Mouse (Mus musculus) liver, embryonic 12.5 days (tissue): ENCODE results near the gene Ccrl2. TPM values are rescaled to one million over a fixed set of nuclear protein-coding genes. Genes with fewer than 3 reads are reported as not detected.

Experiments
- ATAC-seq: fragments of 200-750 bp; cut with Nextera tagmentation; 2 replicates; pipeline ENCODE4 v1.8.0; 2017; ENCODE audit warnings: moderate number of reproducible peaks, mild to moderate bottlenecking, moderate library complexity
- H3K27ac ChIP-seq: fragments of 300-500 bp; sonication (generic); 2 replicates; pipeline ENCODE4 v1.5.1; 2016; ENCODE audit warnings: mild to moderate bottlenecking
- H3K27me3 ChIP-seq: fragments of 300-500 bp; sonication (generic); replicated peaks from 2 replicates; pipeline ENCODE4 v1.6.1; 2016; ENCODE audit warnings: mild to moderate bottlenecking, moderate library complexity
- H3K36me3 ChIP-seq: fragments of 300-500 bp; sonication (generic); 2 replicates; pipeline ENCODE4 v1.6.1; 2016; ENCODE audit warnings: mild to moderate bottlenecking, moderate library complexity
- H3K4me1 ChIP-seq: fragments of 300-500 bp; sonication (generic); 2 replicates; pipeline ENCODE4 v1.6.1; 2016
- H3K4me2 ChIP-seq: fragments of 300-500 bp; sonication (generic); 2 replicates; pipeline ENCODE4 v1.6.1; 2016; ENCODE audit warnings: mild to moderate bottlenecking, moderate library complexity
- H3K4me3 ChIP-seq: fragments of 300-500 bp; sonication (generic); 2 replicates; pipeline ENCODE4 v1.5.1; 2016; ENCODE audit warnings: mild to moderate bottlenecking, moderate library complexity
- H3K9ac ChIP-seq: fragments of 300-500 bp; sonication (generic); 2 replicates; pipeline ENCODE4 v1.6.1; 2016; ENCODE audit warnings: mild to moderate bottlenecking, moderate library complexity
- H3K9me3 ChIP-seq: fragments of 300-500 bp; sonication (generic); replicated peaks from 2 replicates; pipeline ENCODE4 v1.6.1; 2016; ENCODE audit warnings: mild to moderate bottlenecking, moderate library complexity
- WGBS: fragments of 180-500 bp; shearing (Covaris S2); methylation state at CpG from one replicate; pipeline ENCODE4 v1.1.7; 2016; ENCODE audit not compliant: insufficient replicate concordance; 5-methylcytosine and 5-hydroxymethylcytosine counted together
- polyA plus RNA-seq: library from polyadenylated mRNA; unstranded; fragments of >200 nt; fragmentation: Nextera tagmentation; extraction: Ambion mirVana; gene quantifications from 2 replicates; pipeline ENCODE4 v1.2.1, GENCODE M21; 2016

The Ccrl2 gene
- polyA plus RNA-seq, 1 experiment from 2014 or later: 12.2 TPM

DNA sequence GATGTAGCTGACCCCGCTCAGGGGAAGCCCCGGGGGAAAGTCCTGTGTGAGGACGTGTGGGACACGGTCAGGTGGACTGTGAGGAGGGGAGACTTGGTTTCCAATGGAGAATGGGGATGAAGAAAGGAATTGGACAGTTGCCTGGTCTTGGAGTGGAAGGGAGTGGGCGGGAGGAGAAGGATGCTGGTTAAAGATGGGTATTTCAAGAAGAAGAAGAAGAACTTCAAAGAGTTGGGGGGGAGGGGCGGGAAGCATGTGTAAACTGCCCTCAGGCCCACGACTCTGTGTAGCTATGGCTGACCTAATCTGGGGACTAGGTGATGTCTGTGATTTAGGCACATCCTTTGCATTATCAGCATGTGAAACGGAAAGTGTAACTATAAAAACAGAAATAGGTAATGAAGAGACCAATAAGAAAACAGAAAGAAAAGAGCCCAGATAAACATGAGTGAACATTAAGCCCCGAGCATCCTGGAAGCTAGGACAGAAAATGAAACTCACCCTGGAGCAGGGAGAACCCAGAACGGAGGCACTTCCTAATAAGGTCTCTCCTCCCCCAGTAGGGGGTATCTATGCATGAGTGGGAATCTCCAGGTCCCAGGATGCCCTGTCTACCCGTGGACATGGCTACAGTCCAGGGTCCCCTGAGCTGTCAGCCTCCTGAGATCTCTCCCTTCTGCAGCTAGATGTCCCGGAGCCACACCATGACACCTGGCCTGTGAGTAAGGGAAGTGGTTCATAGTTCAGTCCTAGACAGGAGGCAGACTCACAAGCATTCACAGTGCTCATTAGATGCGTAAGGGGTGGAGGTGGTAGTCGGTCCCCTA is 438 bp upstream of the Ccrl2 start:
- ATAC-seq: peak; percentile 6; the same call in 1 of the 2 replicates
- Histone ChIP-seq H3K9ac (peak overlapping the region; percentile 84), H3K4me3 (peak overlapping the region; percentile 77), H3K36me3 (peaks cover 20% of the 10 kb centered on the region), H3K27me3 (no peaks in the 10 kb centered on the region; the same call in 1 of the 2 replicates), H3K27ac (peak overlapping the region; percentile 99), H3K9me3 (no peaks in the 10 kb centered on the region), H3K4me2 (peak overlapping the region; percentile 79), H3K4me1 (peaks cover 56% of the 10 kb centered on the region)
- 43% methylated on average over 14 of the region's 14 CpGs for WGBS

DNA sequence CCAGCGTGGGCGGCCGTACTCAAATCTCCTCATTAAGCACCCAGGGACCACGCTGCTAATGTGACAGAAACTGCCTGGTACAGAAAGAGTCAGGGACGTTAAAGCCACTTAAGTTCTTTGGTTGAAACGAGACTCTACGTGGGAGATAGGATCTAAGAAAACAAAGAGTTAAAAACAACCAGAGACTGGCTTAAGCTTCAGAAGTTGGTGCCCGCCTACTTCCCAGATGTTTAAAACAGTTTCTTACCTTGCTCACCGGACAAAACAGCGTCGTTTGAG is 861 bp downstream of the Ccrl2 start:
- no peak for ATAC-seq
- Histone ChIP-seq H3K36me3 (peaks cover 23% of the 10 kb centered on the region), H3K4me2 (peak overlapping the region; percentile 79), H3K4me1 (peaks cover 56% of the 10 kb centered on the region), H3K9me3 (no peaks in the 10 kb centered on the region), H3K4me3 (peak overlapping the region; percentile 77), H3K27me3 (no peaks in the 10 kb centered on the region; the same call in 1 of the 2 replicates), H3K9ac (peak overlapping the region; percentile 84), H3K27ac (peak overlapping the region; percentile 99)
- 2% methylated on average over 11 of the region's 11 CpGs for WGBS

DNA sequence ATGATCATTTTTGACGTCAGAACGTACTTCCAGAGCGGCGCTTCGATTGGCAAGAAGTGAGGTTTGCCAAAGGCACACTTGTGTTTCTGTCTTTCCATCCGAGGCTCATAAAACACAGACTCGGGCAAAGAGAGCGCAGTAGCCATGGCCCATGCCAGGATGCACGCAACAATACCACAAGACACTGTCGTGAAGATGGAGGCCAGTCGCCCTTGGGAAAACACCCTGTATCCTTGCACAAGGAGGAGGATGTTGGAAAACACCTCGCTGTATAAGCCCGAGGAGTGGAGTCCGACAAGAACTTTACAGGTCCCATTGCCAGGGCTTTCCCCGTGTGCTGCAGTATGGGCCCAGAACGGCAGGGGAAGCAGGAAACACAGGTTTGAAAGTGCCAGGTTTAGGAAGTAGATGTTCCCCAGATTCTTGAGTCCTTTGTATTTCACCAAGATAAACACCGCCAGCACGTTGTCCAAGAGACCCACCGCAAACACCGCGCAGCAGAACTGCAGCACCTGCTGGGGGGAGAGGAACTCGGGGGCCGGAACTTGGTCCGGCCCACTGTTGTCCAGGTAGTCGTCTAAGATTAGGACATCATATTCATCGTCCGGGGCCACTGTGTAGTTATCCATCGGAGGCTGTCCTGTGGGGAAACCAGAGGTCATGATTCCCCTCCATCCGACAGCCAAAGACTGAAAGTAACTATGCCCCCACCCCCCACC is 1.4 kb downstream of the Ccrl2 start:
- peak overlapping the region; percentile 77 for H3K4me3 ChIP-seq
- WGBS: 42% methylated on average over 29 of the region's 29 CpGs
- peak overlapping the region; percentile 99 for H3K27ac ChIP-seq
- peaks cover 23% of the 10 kb centered on the region for H3K36me3 ChIP-seq
- peak overlapping the region; percentile 84 for H3K9ac ChIP-seq
- H3K4me1 ChIP-seq: peaks cover 56% of the 10 kb centered on the region
- H3K27me3 ChIP-seq: no peaks in the 10 kb centered on the region; the same call in 1 of the 2 replicates
- H3K4me2 ChIP-seq: peak overlapping the region; percentile 79
- ATAC-seq: no peak
- H3K9me3 ChIP-seq: no peaks in the 10 kb centered on the region

DNA sequence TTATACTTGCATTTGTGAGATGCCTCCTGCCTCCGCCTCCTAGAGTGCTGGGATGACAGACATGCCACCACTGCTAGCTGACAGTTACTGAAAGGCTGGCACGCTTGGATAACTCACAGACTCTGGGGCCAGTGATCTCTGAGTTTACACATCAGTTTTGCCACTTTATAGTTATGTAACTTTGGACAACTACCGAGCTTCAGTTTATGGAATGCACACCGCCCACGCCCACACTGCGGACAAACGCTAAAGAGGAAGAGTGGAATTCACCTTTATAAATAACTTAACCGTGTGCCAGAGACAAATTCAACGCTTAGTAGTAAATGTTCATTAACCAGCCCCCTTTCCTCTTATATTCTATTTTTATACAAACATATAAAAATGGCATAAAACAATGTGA is 2.4 kb downstream of the Ccrl2 start:
- WGBS: 83% methylated on average over 9 of the region's 9 CpGs
- ATAC-seq: no peak
- H3K27ac ChIP-seq: no peak overlapping the region
- no peaks in the 10 kb centered on the region for H3K9me3 ChIP-seq
- H3K4me2 ChIP-seq: peak overlapping the region; percentile 79
- H3K4me3 ChIP-seq: peak overlapping the region; percentile 77
- peak overlapping the region; percentile 22; the same call in 1 of the 2 replicates for H3K9ac ChIP-seq
- peaks cover 23% of the 10 kb centered on the region for H3K36me3 ChIP-seq
- H3K27me3 ChIP-seq: no peaks in the 10 kb centered on the region; the same call in 1 of the 2 replicates
- peaks cover 56% of the 10 kb centered on the region for H3K4me1 ChIP-seq

DNA sequence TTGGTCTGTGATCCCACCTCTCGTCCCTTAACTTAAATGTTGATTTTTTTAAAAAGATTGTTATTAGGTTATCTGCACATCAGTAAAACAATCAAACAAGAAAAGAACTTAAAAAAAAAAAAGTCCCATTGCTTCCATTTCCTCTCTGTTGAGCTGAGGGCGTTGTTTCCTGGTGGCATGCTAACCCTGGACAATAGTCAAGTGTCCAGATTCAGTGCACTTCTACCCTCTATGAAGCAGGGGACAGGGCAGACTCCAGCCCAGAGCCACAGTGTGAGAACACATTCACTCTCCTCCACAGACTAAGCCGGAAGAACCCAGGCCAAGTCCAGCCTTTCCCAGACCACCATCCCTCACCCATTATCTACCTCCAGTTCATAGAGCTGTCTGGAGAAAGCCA is 8.9 kb downstream of the Ccrl2 start:
- Histone ChIP-seq H3K27ac (no peak overlapping the region), H3K27me3 (no peaks in the 10 kb centered on the region; the same call in 1 of the 2 replicates), H3K36me3 (peaks cover 7% of the 10 kb centered on the region), H3K4me3 (no peak overlapping the region), H3K9me3 (no peaks in the 10 kb centered on the region), H3K4me2 (no peak overlapping the region), H3K4me1 (peaks cover 7% of the 10 kb centered on the region; the same call in 1 of the 2 replicates), H3K9ac (no peak overlapping the region)
- WGBS: 68% methylated on average over 3 of the region's 3 CpGs
- no peak for ATAC-seq

DNA sequence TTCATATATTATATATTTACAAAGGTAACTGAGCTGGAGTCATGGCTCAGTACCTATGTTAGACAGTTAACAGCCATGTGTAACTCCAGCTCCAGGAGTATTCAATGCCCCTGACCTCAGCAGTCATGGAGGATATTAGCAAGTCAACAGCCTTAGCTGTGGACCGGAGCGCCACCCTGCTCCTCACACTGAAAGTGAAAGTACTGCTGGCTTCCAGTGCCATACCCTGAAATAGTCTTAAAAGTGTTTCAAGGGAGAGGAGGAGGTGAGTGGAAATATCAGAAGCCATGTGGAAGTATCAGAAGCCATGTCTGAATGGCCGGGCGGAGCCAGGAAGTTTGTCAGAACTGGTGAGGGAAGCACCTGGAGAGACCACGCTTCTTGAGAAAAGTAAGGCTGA is 10.1 kb downstream of the Ccrl2 start:
- ATAC-seq: no peak; the same call in 1 of the 2 replicates
- no peak overlapping the region for H3K27ac ChIP-seq
- H3K36me3 ChIP-seq: peaks cover under 1% of the 10 kb centered on the region; the same call in 1 of the 2 replicates
- H3K4me2 ChIP-seq: no peak overlapping the region
- H3K4me3 ChIP-seq: no peak overlapping the region
- no peak overlapping the region for H3K9ac ChIP-seq
- H3K27me3 ChIP-seq: no peaks in the 10 kb centered on the region; the same call in 1 of the 2 replicates
- peaks cover 7% of the 10 kb centered on the region; the same call in 1 of the 2 replicates for H3K4me1 ChIP-seq
- no peaks in the 10 kb centered on the region for H3K9me3 ChIP-seq
- WGBS: 72% methylated on average over 5 of the region's 5 CpGs

DNA sequence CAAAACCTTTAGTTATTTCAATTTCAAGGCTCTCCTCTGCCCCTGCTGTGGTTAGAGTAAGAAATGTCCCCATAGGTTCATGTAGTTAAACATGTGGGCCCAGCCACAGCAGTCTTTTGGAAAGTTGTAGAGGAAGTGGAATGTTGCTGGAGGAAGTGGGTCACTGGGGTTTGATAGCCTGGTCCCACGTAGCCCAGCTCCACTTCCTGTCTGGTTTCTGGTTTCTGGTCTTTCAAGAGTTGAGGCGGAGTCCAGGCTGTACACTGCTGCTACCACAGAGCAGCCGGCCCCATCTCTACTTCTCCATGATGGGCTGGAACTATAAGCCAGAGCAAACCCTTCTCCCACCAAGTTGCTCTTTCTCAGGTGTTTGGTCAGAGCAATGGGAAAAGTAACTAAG is 11.1 kb downstream of the Ccrl2 start:
- 29% methylated on average over 3 of the region's 3 CpGs for WGBS

DNA sequence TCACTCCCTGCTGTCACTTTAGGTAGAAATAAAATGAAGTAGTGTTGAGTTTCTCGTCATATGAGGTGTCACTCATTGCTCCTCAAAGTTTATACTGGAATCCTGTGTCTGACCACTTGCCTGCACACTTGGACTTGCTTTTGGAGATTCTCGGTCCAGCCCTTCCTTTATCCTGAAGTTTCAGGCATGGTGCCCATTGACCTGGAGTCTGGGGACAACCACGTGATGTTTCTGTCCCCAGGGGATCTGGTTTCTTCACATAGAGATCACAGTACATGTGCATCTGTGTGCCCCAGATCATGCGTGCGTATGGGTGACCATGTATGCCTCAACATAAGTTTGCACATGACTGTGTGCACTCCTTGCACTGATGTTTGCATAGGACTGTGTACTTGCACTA is 15.1 kb downstream of the Ccrl2 start:
- H3K27me3 ChIP-seq: no peaks in the 10 kb centered on the region; the same call in 1 of the 2 replicates
- WGBS: 73% methylated on average over 5 of the region's 5 CpGs
- no peaks in the 10 kb centered on the region for H3K9me3 ChIP-seq
- H3K9ac ChIP-seq: no peak overlapping the region
- H3K4me2 ChIP-seq: no peak overlapping the region
- H3K27ac ChIP-seq: no peak overlapping the region
- H3K4me3 ChIP-seq: no peak overlapping the region
- H3K36me3 ChIP-seq: no peaks in the 10 kb centered on the region
- peaks cover 4% of the 10 kb centered on the region; the same call in 1 of the 2 replicates for H3K4me1 ChIP-seq
- ATAC-seq: no peak

More for the DNA sequence above, 11.1 kb downstream of the Ccrl2 start:
- ATAC-seq: peak; percentile 40; the same call in 1 of the 2 replicates
- Histone ChIP-seq H3K36me3 (no peaks in the 10 kb centered on the region), H3K27me3 (no peaks in the 10 kb centered on the region; the same call in 1 of the 2 replicates), H3K4me2 (no peak overlapping the region), H3K27ac (no peak overlapping the region), H3K9ac (no peak overlapping the region), H3K4me3 (no peak overlapping the region), H3K9me3 (no peaks in the 10 kb centered on the region), H3K4me1 (peaks cover 7% of the 10 kb centered on the region; the same call in 1 of the 2 replicates)

DNA sequence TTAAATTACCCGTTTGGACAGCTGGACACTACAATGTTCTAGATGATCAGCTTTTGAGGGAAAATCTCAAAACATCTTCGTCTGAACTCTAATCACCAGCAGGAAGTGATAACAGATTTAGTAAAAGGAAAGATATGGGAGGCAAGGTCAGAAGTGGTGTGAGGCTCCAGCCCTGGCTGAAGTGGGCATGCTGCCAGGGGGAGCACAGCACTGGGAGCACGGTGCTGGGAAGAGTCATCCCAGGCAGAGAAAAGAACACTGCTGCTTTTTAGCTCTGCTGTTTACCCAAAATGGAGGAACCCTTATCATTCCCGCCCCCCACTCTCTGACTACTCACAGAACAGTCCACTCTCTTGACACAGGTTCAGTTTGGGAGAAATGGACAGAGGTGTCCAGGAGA is 17.4 kb downstream of the Ccrl2 start:
- Histone ChIP-seq H3K27me3 (no peaks in the 10 kb centered on the region; the same call in 1 of the 2 replicates), H3K4me3 (no peak overlapping the region), H3K9ac (no peak overlapping the region), H3K4me1 (no peaks in the 10 kb centered on the region), H3K36me3 (no peaks in the 10 kb centered on the region), H3K9me3 (no peaks in the 10 kb centered on the region), H3K27ac (no peak overlapping the region), H3K4me2 (no peak overlapping the region)
- ATAC-seq: no peak
- 62% methylated on average over 4 of the region's 4 CpGs for WGBS

DNA sequence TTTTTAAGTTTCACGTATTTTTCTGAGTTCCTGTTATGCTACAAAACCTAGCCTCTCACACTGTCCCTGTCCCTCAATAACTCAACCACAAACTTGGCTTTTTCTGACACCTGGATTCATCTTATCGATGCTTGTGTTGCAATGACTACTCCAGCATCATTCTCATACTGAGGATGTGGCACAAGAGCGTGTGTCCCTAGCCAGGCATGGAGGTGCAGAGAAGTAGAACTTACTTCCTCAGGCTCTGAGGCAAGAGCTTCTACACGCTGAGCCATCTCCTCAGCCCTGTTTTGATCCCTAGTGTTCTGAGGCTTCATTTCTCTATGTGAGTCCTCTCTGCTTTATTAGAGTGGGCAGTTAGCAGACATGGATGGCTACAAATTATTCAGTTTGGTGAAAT is 23.6 kb downstream of the Ccrl2 start:
- H3K4me2 ChIP-seq: no peak overlapping the region
- H3K27me3 ChIP-seq: no peaks in the 10 kb centered on the region
- H3K9ac ChIP-seq: no peak overlapping the region
- no peaks in the 10 kb centered on the region for H3K36me3 ChIP-seq
- no peak overlapping the region for H3K4me3 ChIP-seq
- WGBS: 75% methylated on average over 4 of the region's 4 CpGs
- H3K27ac ChIP-seq: no peak overlapping the region
- H3K9me3 ChIP-seq: no peaks in the 10 kb centered on the region
- no peaks in the 10 kb centered on the region for H3K4me1 ChIP-seq
- ATAC-seq: no peak

DNA sequence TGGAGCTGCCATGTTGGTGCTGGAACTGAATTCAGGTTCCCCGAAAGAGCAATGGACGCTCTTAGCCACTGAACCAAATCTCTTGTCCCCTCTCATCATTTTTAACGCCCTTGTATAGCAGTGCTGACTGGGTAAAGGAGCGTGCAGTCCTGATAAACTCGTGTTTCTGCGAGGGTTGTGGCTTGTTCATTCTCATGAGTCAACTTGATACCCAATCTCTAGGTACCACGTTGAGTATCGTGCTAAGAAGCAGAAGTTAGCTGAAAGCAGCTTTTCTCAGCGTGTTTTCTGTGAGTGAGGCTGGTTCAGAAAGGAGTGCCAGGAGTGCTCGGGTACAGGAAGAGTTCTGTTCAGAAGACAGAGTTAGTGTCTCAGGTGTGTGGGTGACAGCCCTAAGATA is 30.5 kb downstream of the Ccrl2 start:
- Histone ChIP-seq H3K27me3 (no peaks in the 10 kb centered on the region), H3K9me3 (no peaks in the 10 kb centered on the region), H3K36me3 (no peaks in the 10 kb centered on the region), H3K9ac (no peak overlapping the region), H3K4me1 (0 out of 2 replicates have a peak, but pooled peaks cover 3% of the 10 kb centered on the region), H3K27ac (no peak overlapping the region), H3K4me3 (no peak overlapping the region), H3K4me2 (no peak overlapping the region)
- 53% methylated on average over 10 of the region's 10 CpGs for WGBS
- ATAC-seq: no peak

DNA sequence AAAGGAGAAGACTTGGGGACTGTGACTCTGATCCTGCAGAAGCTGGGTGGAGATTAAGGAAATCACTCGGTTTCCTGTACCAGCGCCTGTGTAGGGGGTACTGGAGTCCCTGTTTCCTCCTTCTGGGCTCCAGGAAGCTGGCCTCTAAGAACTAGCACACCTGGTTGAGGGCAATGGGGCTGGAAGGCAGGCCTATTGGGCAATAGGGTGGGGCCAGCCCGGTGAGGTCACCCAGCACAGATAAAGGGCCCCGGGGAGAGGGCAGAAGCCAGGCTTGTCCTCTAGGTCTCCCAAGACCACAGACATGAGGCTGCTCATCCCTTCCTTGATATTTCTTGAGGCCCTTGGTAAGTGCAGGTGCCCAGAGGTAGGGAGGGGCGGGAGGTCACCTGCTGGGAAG is 38.3 kb downstream of the Ccrl2 start, which contains the start of gene Ltf:
Gene Ltf (plus strand): TSS at position 250 of the 400 bp plus-strand sequence.
- 32% methylated on average over 5 of the region's 5 CpGs for WGBS
- no peak within 1 kb of the TSS for H3K4me2 ChIP-seq
- no peaks in the 10 kb centered on the region for H3K27me3 ChIP-seq
- H3K4me3 ChIP-seq: no peak within 1 kb of the TSS
- H3K9ac ChIP-seq: no peak within 1 kb of the TSS
- no peak within 1 kb of the TSS for H3K27ac ChIP-seq
- no peaks in the 10 kb centered on the region for H3K9me3 ChIP-seq
- H3K36me3 ChIP-seq: no peaks in the 10 kb centered on the region
- 0 out of 2 replicates have a peak, but pooled peaks have one; percentile 37 for ATAC-seq
- 0 out of 2 replicates have a peak, but pooled peaks cover 11% of the 10 kb centered on the region for H3K4me1 ChIP-seq
